Mouse (Mus musculus) neural tube, embryonic 10.5 days (tissue): ENCODE data around the gene Gm28827.
"Not testable (repeated sequence)": the region's sequence is repeated elsewhere in the genome, so short reads cannot be mapped to it uniquely, and the experiment has no call there.

Experiments
- DNase-seq: peaks from one replicate; pipeline ENCODE4 v3.0.0-alpha.2; 2017; ENCODE audit warnings: low spot score; ENCODE audit errors: extremely low spot score

Gm28827 gene

GRCm38 (mm10) chrY:83030647-83031046 is at the start of gene Gm28827:
Gm28827 (plus strand) TSS chrY:83030947.
- DNase-seq: not testable (repeated sequence)
